In genomic region chr16:4169530-4169929, GRCm38 (mm10) we compare ENCODE assay signal across 28 mouse cellular contexts. TPM values are rescaled to one million over a fixed set of nuclear protein-coding genes. Genes with fewer than 3 reads are reported as not detected.
DNase-seq lines count a peak whose midpoint lies in the region; ATAC-seq and TF ChIP-seq lines count a peak whose summit lies in the region.
"Had no signal": no experiment of that assay in that cellular context is flagged by ENCODE, and none has a peak within 500 bp of the region (broad histone marks: within the 10 kb centered on the region; RNA-seq: fewer than 3 reads in every experiment).

No protein-coding gene starts in this region.

- ATAC-seq in erythroblast, adult 5-6 weeks (replicated peaks; ENCODE audit: low FRiP score, poor library complexity, severe bottlenecking) = peak; percentile 97
- ATAC-seq in liver, embryonic 14.5 days (ENCODE audit: insufficient read depth) = peak; percentile 97
- ATAC-seq: forebrain, embryonic 13.5 days; midbrain, embryonic 16.5 days had no signal

- peak overlapping the region; percentile 43 for H3K27ac ChIP-seq in liver, embryonic 14.5 days
- H3K27ac ChIP-seq: embryonic facial prominence, embryonic 12.5 days; forebrain, embryonic 13.5 days; kidney, embryonic 15.5 days; limb, embryonic 13.5 days; midbrain, embryonic 10.5 days; neural tube, embryonic 13.5 days had no signal

- H3K4me2 ChIP-seq in liver, embryonic 14.5 days (ENCODE audit: low read depth) = peak overlapping the region; percentile 35
- H3K4me2 ChIP-seq: embryonic facial prominence, embryonic 12.5 days; forebrain, embryonic 13.5 days; heart, embryonic 11.5 days; kidney, embryonic 15.5 days; limb, embryonic 13.5 days; lung, embryonic 14.5 days; neural tube, embryonic 13.5 days had no signal

- peak; percentile 58 for DNase-seq in c-Kit-negative CD71-positive TER-119-positive erythroid progenitor cells, embryonic 14.5 days (ENCODE audit: low read depth, low spot score)
- DNase-seq in liver, embryonic 14.5 days (ENCODE audit: low read depth in 3 of 3, low spot score in 3 of 3) = peak; percentile 67 to 68 (median 68)
- peak; percentile 6 to 42 for DNase-seq in spleen, postnatal 36 days (ENCODE audit: low spot score in 2 of 2)
- DNase-seq in retina, postnatal 1 day = no peak
- no peak for DNase-seq in urinary bladder, adult 18-20 months (ENCODE audit: low spot score in 2 of 2)
- DNase-seq in retina, embryonic 14.5 days (ENCODE audit: low spot score) = no peak
- DNase-seq: adrenal gland, postnatal 10 days; B cell, adult 2 months; cerebellum, adult 11 months; cerebellum, postnatal 10 days; kidney, adult 11 months; kidney, postnatal 4 days; lung, embryonic 14.5 days; lung, postnatal 4 days; right cerebral cortex, adult 18-20 months; thymus, postnatal 25 days had no signal

- peaks cover 10 to 11% of the 10 kb centered on the region in 2 experiments for H3K4me1 ChIP-seq in liver, embryonic 14.5 days (replicated peaks; ENCODE audit: control insufficient read depth in 2 of 2, insufficient read depth in 2 of 2, low read length in 1 of 2)
- H3K4me1 ChIP-seq: embryonic facial prominence, embryonic 12.5 days; forebrain, embryonic 13.5 days; kidney, embryonic 15.5 days; limb, embryonic 13.5 days; midbrain, embryonic 10.5 days; neural tube, embryonic 13.5 days had no signal

- no peak overlapping the region for H3K4me3 ChIP-seq in liver, embryonic 14.5 days (ENCODE audit: insufficient read depth in 1 of 2, low read depth in 2 of 2, low read length in 2 of 2)
- H3K4me3 ChIP-seq: embryonic facial prominence, embryonic 12.5 days; erythroblast, embryonic 14.5 days; forebrain, embryonic 13.5 days; kidney, embryonic 15.5 days; limb, embryonic 13.5 days; midbrain, embryonic 10.5 days; myocyte; neural tube, embryonic 13.5 days had no signal

- peak overlapping the region; percentile 32 for H3K9ac ChIP-seq in liver, embryonic 14.5 days (replicated peaks)
- H3K9ac ChIP-seq: embryonic facial prominence, embryonic 12.5 days; forebrain, embryonic 13.5 days; kidney, embryonic 15.5 days; limb, embryonic 13.5 days; lung, embryonic 14.5 days; neural tube, embryonic 13.5 days had no signal

- 45% methylated on average over 3 of the region's 3 CpGs for WGBS in liver, embryonic 14.5 days (ENCODE audit: insufficient replicate concordance)

- TF ChIP-seq EP300 in liver, embryonic 14.5 days (IDR thresholded peaks at IDR 0.05; ENCODE audit: low read depth) = peak; percentile 88

- H3K36me3 ChIP-seq in liver, embryonic 14.5 days (replicated peaks; ENCODE audit: control insufficient read depth, insufficient read depth, low read depth) = peaks cover 6% of the 10 kb centered on the region

- H3K27me3 ChIP-seq in liver, embryonic 14.5 days (ENCODE audit: control insufficient read depth, insufficient read depth, low read length) = no peaks in the 10 kb centered on the region
- H3K27me3 ChIP-seq: CH12.LX; embryonic facial prominence, embryonic 12.5 days; forebrain, embryonic 13.5 days; kidney, embryonic 15.5 days; limb, embryonic 13.5 days; neural tube, embryonic 13.5 days had no signal

- TF ChIP-seq CTCF in liver, embryonic 14.5 days (IDR thresholded peaks at IDR 0.05; ENCODE audit: low read depth) = no peak

- H3K9me3 ChIP-seq in liver, embryonic 14.5 days (ENCODE audit: control insufficient read depth, low read length) = no peaks in the 10 kb centered on the region
- H3K9me3 ChIP-seq: embryonic facial prominence, embryonic 12.5 days; forebrain, embryonic 13.5 days; neural tube, embryonic 13.5 days had no signal

RNA-seq across cellular contexts. Expression of gene Crebbp, which starts 44.3 kb away (rescaled TPM):
- total RNA-seq in erythroblast, adult 5-6 weeks (2015; ENCODE audit: low replicate concordance) = 52.0 and 61.3 TPM in 2 replicates
- 88.4 and 209 TPM in 2 replicates for total RNA-seq in erythroblast, adult 5-6 weeks (2017; ENCODE audit: low replicate concordance)
- 3.1 and 3.6 TPM in 2 replicates for polyA plus RNA-seq in liver, embryonic 14.5 days (2012; rRNA removed)
- polyA plus RNA-seq in liver, embryonic 14.5 days (2014; fragmentation: Nextera tagmentation; extraction: Ambion mirVana) = 7.0 and 8.9 TPM in 2 replicates

Comparison
In these comparisons a context has a peak if more than half of its experiments do, and no peak if none do; other contexts are left out.
1. DNase-seq: peak in c-Kit-negative CD71-positive TER-119-positive erythroid progenitor cells, embryonic 14.5 days (single experiment), liver, embryonic 14.5 days (3 of 3) and spleen, postnatal 36 days (2 of 2); none in retina, postnatal 1 day (single experiment), urinary bladder, adult 18-20 months (0 of 2) and retina, embryonic 14.5 days (single experiment).